Mouse (Mus musculus) neural tube, embryonic 13.5 days (tissue): ENCODE results near the gene Inha. TPM values are rescaled to one million over a fixed set of nuclear protein-coding genes. Genes with fewer than 3 reads are reported as not detected.
A peak's percentile ranks its signal among the peaks of the same experiment; 100 is the strongest.

Experiments used
- ATAC-seq: fragments of 200-750 bp; cut with Nextera tagmentation; 2 replicates; pipeline ENCODE4 v1.8.0; 2017; ENCODE audit warnings: low read depth, mild to moderate bottlenecking, moderate TSS enrichment, moderate library complexity
- H3K27ac ChIP-seq: fragments of 300-500 bp; sonication (generic); replicated peaks from 2 replicates; pipeline ENCODE4 v1.5.1; 2015; ENCODE audit warnings: moderate library complexity, mild to moderate bottlenecking, inconsistent platforms
- H3K27me3 ChIP-seq: fragments of 300-500 bp; sonication (generic); 2 replicates; pipeline ENCODE4 v1.6.1; 2015; ENCODE audit warnings: mild to moderate bottlenecking, inconsistent platforms
- H3K36me3 ChIP-seq: fragments of 300-500 bp; sonication (generic); 2 replicates; pipeline ENCODE4 v1.6.1; 2015; ENCODE audit warnings: mild to moderate bottlenecking, inconsistent platforms
- H3K4me1 ChIP-seq: fragments of 300-500 bp; sonication (generic); replicated peaks from 2 replicates; pipeline ENCODE4 v1.6.1; 2015; ENCODE audit warnings: inconsistent platforms
- H3K4me2 ChIP-seq: fragments of 300-500 bp; sonication (generic); 2 replicates; pipeline ENCODE4 v1.6.1; 2015; ENCODE audit warnings: inconsistent platforms, mild to moderate bottlenecking, moderate library complexity
- H3K4me3 ChIP-seq: fragments of 300-500 bp; sonication (generic); 2 replicates; pipeline ENCODE4 v1.5.1; 2015; ENCODE audit warnings: mild to moderate bottlenecking, inconsistent platforms
- H3K9ac ChIP-seq: fragments of 300-500 bp; sonication (generic); 2 replicates; pipeline ENCODE4 v1.6.1; 2015; ENCODE audit warnings: moderate library complexity, mild to moderate bottlenecking, inconsistent platforms
- H3K9me3 ChIP-seq: fragments of 300-500 bp; sonication (generic); 2 replicates; pipeline ENCODE4 v1.6.1; 2016; ENCODE audit warnings: inconsistent platforms
- WGBS: fragments of 180-500 bp; shearing (Covaris S2); methylation state at CpG from one replicate; pipeline ENCODE4 v1.1.7; 2015; 5-methylcytosine and 5-hydroxymethylcytosine counted together
- polyA plus RNA-seq: library from polyadenylated mRNA; unstranded; fragments of >200 nt; fragmentation: Nextera tagmentation; extraction: Ambion mirVana; gene quantifications from 2 replicates; pipeline ENCODE4 v1.2.1, GENCODE M21; 2015

Inha gene
- polyA plus RNA-seq, 1 experiment from 2014 or later, result 13.3 TPM

GRCm38 (mm10) chr1:75549289-75550279 is 42.7 kb downstream of the Inha start:
- H3K9me3 ChIP-seq, result no peaks in the 10 kb centered on the region
- peaks cover 19% of the 10 kb centered on the region for H3K4me1 ChIP-seq
- H3K9ac ChIP-seq, result no peak overlapping the region
- peaks cover 65% of the 10 kb centered on the region for H3K36me3 ChIP-seq
- 87% methylated on average over 17 of the region's 17 CpGs for WGBS
- ATAC-seq, result no peak
- H3K4me2 ChIP-seq, result no peak overlapping the region
- no peak overlapping the region for H3K4me3 ChIP-seq
- no peak overlapping the region for H3K27ac ChIP-seq
- H3K27me3 ChIP-seq, result no peaks in the 10 kb centered on the region

GRCm38 (mm10) chr1:75550586-75550985 is 43.7 kb downstream of the Inha start:
- Histone ChIP-seq H3K27ac (no peak overlapping the region), H3K4me3 (no peak overlapping the region), H3K36me3 (peaks cover 75% of the 10 kb centered on the region), H3K9ac (no peak overlapping the region), H3K9me3 (no peaks in the 10 kb centered on the region), H3K4me2 (no peak overlapping the region), H3K27me3 (no peaks in the 10 kb centered on the region), H3K4me1 (peaks cover 17% of the 10 kb centered on the region)
- ATAC-seq, result no peak
- 89% methylated on average over 15 of the region's 15 CpGs for WGBS

- no peaks in the 10 kb centered on the region for H3K9me3 ChIP-seq
- H3K4me3 ChIP-seq, result no peak overlapping the region
- peaks cover 81% of the 10 kb centered on the region for H3K36me3 ChIP-seq
- no peak overlapping the region for H3K27ac ChIP-seq
- no peak overlapping the region for H3K9ac ChIP-seq
- no peak for ATAC-seq
- no peaks in the 10 kb centered on the region for H3K27me3 ChIP-seq
- no peak overlapping the region for H3K4me2 ChIP-seq
- peaks cover 10% of the 10 kb centered on the region for H3K4me1 ChIP-seq
- WGBS, result 97% methylated on average over 7 of the region's 7 CpGs
Observed at GRCm38 (mm10) chr1:75555680-75556079, 48.8 kb downstream of the Inha start.

GRCm38 (mm10) chr1:75556143-75556781 is 49.4 kb downstream of the Inha start:
- Histone ChIP-seq H3K4me2 (no peak overlapping the region), H3K27me3 (no peaks in the 10 kb centered on the region), H3K9me3 (no peaks in the 10 kb centered on the region), H3K9ac (no peak overlapping the region), H3K4me1 (peaks cover 14% of the 10 kb centered on the region), H3K27ac (no peak overlapping the region), H3K4me3 (no peak overlapping the region), H3K36me3 (peaks cover 76% of the 10 kb centered on the region)
- WGBS, result 88% methylated on average over 9 of the region's 9 CpGs
- ATAC-seq, result no peak

- ATAC-seq, result no peak
- WGBS, result 94% methylated on average over 7 of the region's 7 CpGs
- peaks cover 68% of the 10 kb centered on the region for H3K36me3 ChIP-seq
Observed at GRCm38 (mm10) chr1:75557041-75557440, 50.2 kb downstream of the Inha start.

GRCm38 (mm10) chr1:75558388-75559178 is 51.7 kb downstream of the Inha start:
- Histone ChIP-seq H3K4me1 (peaks cover 21% of the 10 kb centered on the region), H3K9me3 (0 out of 2 replicates have a peak, but pooled peaks cover 9% of the 10 kb centered on the region), H3K4me3 (no peak overlapping the region), H3K9ac (no peak overlapping the region), H3K4me2 (no peak overlapping the region), H3K27ac (no peak overlapping the region), H3K36me3 (peaks cover 52% of the 10 kb centered on the region), H3K27me3 (no peaks in the 10 kb centered on the region)
- 90% methylated on average over 18 of the region's 18 CpGs for WGBS
- 0 out of 2 replicates have a peak, but pooled peaks have one; percentile 0 for ATAC-seq

More at GRCm38 (mm10) chr1:75557041-75557440, 50.2 kb downstream of the Inha start:
- peaks cover 21% of the 10 kb centered on the region for H3K4me1 ChIP-seq
- H3K27ac ChIP-seq, result no peak overlapping the region
- no peak overlapping the region for H3K4me3 ChIP-seq
- no peaks in the 10 kb centered on the region for H3K9me3 ChIP-seq
- H3K27me3 ChIP-seq, result no peaks in the 10 kb centered on the region
- no peak overlapping the region for H3K4me2 ChIP-seq
- H3K9ac ChIP-seq, result no peak overlapping the region

- H3K27ac ChIP-seq, result peak overlapping the region; percentile 40; the same call in 1 of the 2 replicates
Observed at GRCm38 (mm10) chr1:75559212-75559925, 52.5 kb downstream of the Inha start.

More at GRCm38 (mm10) chr1:75559212-75559925, 52.5 kb downstream of the Inha start:
- Histone ChIP-seq H3K27me3 (0 out of 2 replicates have a peak, but pooled peaks cover 3% of the 10 kb centered on the region), H3K9ac (0 out of 2 replicates have a peak overlapping the region, but pooled peaks have one; percentile 9), H3K9me3 (0 out of 2 replicates have a peak, but pooled peaks cover 9% of the 10 kb centered on the region), H3K4me1 (peaks cover 21% of the 10 kb centered on the region), H3K36me3 (peaks cover 44% of the 10 kb centered on the region), H3K4me2 (peak overlapping the region; percentile 39), H3K4me3 (no peak overlapping the region)
- ATAC-seq, result peak; percentile 93
- 10% methylated on average over 17 of the region's 17 CpGs for WGBS

Other genes starting within 250 kb of the Inha start
- gene Ptprn, start 242.6 kb upstream of the Inha start, polyA plus RNA-seq, result 15.8 and 19.2 TPM in 2 replicates
- gene Resp18, start 228.7 kb upstream of the Inha start, polyA plus RNA-seq, result 116 and 131 TPM in 2 replicates
- 187 and 190 TPM in 2 replicates for gene Dnpep, start 189.1 kb upstream of the Inha start, polyA plus RNA-seq
- 3.3 and 7.7 TPM in 2 replicates for gene Des, start 146.7 kb upstream of the Inha start, polyA plus RNA-seq
- gene Speg, start 131.8 kb upstream of the Inha start, polyA plus RNA-seq, result 17.8 and 21.4 TPM in 2 replicates
- gene Gmppa, start 71.1 kb upstream of the Inha start, polyA plus RNA-seq, result 74.4 and 75.9 TPM in 2 replicates
- gene Asic4, start 56.6 kb upstream of the Inha start, polyA plus RNA-seq, result 28.7 and 28.8 TPM in 2 replicates
- 39.1 and 41.0 TPM in 2 replicates for gene Chpf, start 27.8 kb upstream of the Inha start, polyA plus RNA-seq
- gene Tmem198, start 27.5 kb upstream of the Inha start, polyA plus RNA-seq, result 37.2 and 40.9 TPM in 2 replicates
- gene Obsl1, start 625 bp upstream of the Inha start, polyA plus RNA-seq, result 28.1 and 30.1 TPM in 2 replicates
- 19.7 and 20.1 TPM in 2 replicates for gene Stk11ip, start 14.5 kb downstream of the Inha start, polyA plus RNA-seq
- 36.9 and 39.3 TPM in 2 replicates for gene Slc4a3, start 39.2 kb downstream of the Inha start, polyA plus RNA-seq